Mouse (Mus musculus): ENCODE measurements at regions not wholly inside any gene's neighbourhood (a gene's known extent, or its start where the extent isn't known, plus 50 kb on each side); places are given as distances from the start of the nearest gene placed in this dataset.

- no peak for DNase-seq
These were observed 766.2 kb downstream of the Bcl11a start for GRCm38 (mm10) chr11:24843839-24844738.

GRCm38 (mm10) chr11:24856991-24857390 lies 779.1 kb downstream of the Bcl11a start:
- no peak for DNase-seq

- no peak for DNase-seq
These were observed 786.8 kb downstream of the Bcl11a start for GRCm38 (mm10) chr11:24864637-24865036.

GRCm38 (mm10) chr11:24865067-24865796 lies 787.4 kb downstream of the Bcl11a start:
- no peak for DNase-seq

Data from kidney, postnatal 14 days (tissue).